Mouse (Mus musculus): ENCODE results near the gene Scn8a.

Gene Scn8a

GRCm38 (mm10) chr15:101069641-101070190 lies 200.1 kb downstream of the Scn8a start:
- no peak for DNase-seq (ENCODE audit: low spot score in 2 of 2)

DNA sequence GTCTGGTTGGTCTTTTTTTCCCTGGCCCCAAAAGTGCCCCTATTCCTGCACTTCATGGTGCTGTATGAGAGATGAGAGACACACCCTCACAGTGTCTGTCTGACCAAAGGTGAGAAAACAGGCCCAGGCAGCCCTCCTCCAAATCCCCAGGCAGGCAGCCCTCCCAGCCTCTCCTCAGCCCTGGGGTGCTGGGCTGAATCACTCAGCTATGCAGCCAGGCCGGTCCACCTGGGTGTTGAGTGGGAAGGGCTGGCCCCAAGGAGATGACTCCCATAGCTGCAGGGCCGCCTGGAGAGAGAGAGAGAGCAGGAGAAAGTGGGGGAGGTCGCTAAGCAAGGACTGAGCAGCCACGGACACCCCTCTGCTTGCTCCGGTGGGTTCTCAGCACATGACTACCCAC lies 201.1 kb downstream of the Scn8a start:
- DNase-seq (ENCODE audit: low spot score in 2 of 2) = peak in 1 of 2 experiments; percentile 74

- no peak for DNase-seq (ENCODE audit: low spot score in 2 of 2)
These were observed 203.1 kb downstream of the Scn8a start for GRCm38 (mm10) chr15:101072736-101073135.

DNA sequence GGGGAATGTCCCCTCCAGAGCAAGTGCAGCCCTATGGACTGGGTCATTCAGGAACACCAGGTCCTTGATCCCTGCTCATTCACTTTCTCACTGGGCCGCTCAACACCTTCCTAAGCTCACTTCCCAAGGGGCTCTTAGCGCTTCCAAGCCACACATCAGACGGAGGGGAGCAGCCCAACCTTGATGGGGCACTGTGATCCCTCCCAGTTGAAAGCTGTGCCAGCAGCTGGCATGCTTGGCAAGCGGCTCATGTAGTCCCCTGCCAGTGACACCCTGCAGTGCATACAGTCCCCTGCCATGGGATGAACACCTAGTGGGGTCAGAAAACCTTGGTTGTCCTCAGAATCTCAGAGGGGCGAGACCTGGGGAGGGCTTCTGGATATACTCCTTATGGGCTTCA lies 204.4 kb downstream of the Scn8a start:
- DNase-seq (ENCODE audit: low spot score in 2 of 2) = no peak

- DNase-seq (ENCODE audit: low spot score in 2 of 2) = no peak
These were observed 205.5 kb downstream of the Scn8a start for GRCm38 (mm10) chr15:101075150-101075549.

DNA sequence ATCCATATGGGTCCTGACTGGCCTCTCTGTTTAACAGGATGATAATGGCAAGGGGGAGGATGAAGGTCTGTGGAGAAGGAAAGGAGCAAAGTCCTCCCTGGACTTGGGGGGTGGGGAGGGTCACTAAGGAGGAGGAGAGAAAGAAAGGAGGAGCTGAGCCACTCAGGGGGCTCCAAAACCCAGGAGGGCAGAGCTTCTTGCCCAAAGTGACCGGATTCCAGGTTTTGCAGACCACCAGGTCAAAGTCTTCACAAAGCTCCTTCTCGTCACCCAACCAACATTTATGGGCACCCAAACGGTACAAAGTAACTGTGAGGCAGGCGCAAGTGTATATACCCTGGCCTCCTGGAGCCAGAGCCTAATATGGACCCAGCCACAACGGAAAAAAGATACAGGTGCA lies 206.0 kb downstream of the Scn8a start:
- no peak for DNase-seq (ENCODE audit: low spot score in 2 of 2)

GRCm38 (mm10) chr15:101076071-101077000 lies 206.7 kb downstream of the Scn8a start:
- no peak for DNase-seq (ENCODE audit: low spot score in 2 of 2)

- DNase-seq (ENCODE audit: low spot score in 2 of 2) = no peak
These were observed 207.5 kb downstream of the Scn8a start for GRCm38 (mm10) chr15:101077001-101077812.

GRCm38 (mm10) chr15:101077813-101078730 lies 208.4 kb downstream of the Scn8a start, which contains the start of gene Fignl2:
Gene Fignl2, minus strand, starts transcription at chr15:101078567.
- DNase-seq (ENCODE audit: low spot score in 2 of 2) = peak in 1 of 2 experiments; percentile 46

- peak; percentile 83 to 87 for DNase-seq (ENCODE audit: low spot score in 2 of 2)
These were observed 209.1 kb downstream of the Scn8a start for GRCm38 (mm10) chr15:101078731-101079156.

DNA sequence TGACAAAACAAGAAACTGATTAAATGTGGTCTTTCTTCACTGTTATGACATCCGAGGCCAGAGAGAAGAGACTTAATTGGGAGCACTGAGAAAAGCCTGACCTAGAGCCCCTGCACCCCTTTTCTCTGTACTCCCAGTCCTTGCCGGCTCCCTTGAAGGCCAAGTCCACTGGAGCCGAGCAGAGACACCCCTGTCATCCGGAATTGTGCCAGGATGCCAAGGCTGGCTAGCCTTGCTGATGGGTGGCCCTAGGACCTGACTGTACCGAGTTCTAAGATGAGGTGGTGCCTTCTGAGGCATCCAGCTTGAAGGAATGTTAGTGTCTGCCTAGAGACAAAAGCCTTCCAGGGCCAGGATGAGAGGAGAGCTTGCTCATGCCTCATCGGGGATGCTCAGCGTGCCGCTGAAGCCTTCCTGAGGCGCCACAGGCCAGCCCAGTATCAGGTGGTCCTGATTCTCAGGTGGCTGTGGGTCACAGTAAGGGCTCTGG lies 210.4 kb downstream of the Scn8a start:
- no peak for DNase-seq (ENCODE audit: low spot score in 2 of 2)

GRCm38 (mm10) chr15:101081035-101081548 lies 211.4 kb downstream of the Scn8a start:
- no peak for DNase-seq (ENCODE audit: low spot score in 2 of 2)

DNA sequence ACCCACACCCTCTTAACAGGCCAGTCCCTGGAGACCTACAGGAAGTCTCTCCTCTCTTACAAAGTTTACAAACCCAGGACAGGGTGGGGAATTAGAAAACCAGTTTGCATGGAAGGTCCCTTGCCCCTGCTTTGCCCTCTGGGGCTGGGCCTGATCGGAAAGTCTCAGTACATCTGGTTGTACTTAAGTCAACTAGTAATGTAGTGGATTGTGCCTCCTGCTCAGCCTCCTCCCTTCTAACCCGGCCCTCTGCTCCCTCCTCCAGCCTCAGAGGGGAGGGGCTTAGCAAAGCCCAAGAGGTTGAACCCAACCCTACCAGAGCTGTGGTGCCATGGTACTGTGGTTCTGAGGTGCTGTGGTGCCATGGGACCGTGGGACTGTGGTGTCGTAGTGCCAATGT lies 212.6 kb downstream of the Scn8a start:
- DNase-seq (ENCODE audit: low spot score in 2 of 2) = no peak

DNA sequence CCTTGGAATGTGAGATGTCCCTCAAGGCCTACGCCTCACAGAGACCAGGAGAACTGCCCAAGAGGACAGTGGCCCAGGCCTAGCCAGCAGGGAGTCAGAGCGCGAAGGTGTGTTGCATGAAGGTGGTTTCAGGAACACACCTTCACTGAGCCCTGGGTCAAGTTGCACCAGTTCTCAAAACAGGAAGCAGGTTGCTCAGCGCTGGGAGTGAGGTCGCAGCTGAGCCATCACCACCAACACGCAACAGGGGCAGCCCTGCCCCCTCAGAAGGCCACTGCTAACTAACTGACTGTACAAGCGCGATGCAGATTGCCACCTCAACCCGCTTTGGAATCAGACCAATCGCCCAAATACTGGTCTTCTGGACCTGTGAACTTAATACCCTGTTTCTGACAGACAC lies 214.8 kb downstream of the Scn8a start:
- no peak for DNase-seq (ENCODE audit: low spot score in 2 of 2)

GRCm38 (mm10) chr15:101086451-101086850 lies 216.8 kb downstream of the Scn8a start:
- DNase-seq (ENCODE audit: low spot score in 2 of 2) = no peak

DNA sequence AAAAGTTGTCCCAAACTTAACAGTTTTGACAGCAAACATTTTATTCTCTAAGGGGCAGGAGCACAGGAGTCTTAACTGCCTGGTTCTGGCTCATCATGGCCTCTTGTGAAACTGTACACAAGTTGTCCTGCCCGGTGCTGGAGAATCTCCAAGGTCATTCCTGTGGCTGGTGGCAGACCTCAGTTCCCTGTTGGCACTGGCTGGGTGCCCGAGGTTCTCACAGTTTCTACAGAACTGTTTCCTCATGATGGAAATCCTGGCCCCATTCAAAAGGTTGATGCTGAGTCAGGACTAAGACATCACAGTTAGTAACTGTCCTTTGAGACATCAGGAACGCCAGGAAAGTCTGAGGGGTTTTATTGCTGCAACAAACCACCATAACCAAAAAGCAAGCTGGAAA lies 217.3 kb downstream of the Scn8a start:
- no peak for DNase-seq (ENCODE audit: low spot score in 2 of 2)

DNA sequence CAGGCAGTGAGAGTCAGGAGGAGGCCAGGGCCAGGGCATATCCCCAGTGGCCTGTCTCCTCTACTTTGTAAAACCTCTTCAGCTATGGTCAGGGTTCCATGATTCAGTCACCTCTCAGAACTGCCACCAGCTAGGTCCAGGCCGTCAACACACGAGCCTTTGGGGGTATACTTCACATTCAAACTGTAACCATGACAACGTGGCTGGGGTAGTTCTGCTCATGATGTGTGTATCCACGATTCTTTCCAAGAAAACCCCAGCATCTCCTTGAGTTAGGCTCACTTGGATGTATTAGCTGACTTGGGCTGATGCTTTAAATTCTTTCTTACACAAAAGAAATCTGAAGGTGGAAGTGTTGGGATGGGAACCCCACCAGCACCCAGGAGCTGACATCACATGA lies 218.6 kb downstream of the Scn8a start:
- no peak for DNase-seq (ENCODE audit: low spot score in 2 of 2)

DNA sequence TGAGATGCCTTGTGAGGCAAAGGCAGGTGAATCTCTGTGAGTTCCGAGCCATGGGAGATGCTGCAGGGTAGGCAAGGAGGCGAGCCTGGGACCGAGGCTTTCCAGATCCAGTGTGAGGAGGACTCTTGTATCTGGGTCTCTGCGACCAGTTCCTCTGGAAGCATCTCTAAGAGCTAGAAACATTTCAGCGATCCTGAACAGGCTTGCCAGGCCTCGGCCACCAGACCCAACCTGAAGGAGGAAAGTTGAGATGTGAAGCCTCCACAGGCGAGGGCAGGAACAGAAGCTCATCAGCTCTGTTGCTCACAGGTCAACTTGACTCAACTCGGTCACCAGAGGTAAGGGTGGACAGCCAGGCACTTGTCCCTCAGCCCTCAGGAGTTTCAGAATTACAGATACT lies 221.9 kb downstream of the Scn8a start:
- DNase-seq (ENCODE audit: low spot score in 2 of 2) = no peak

DNA sequence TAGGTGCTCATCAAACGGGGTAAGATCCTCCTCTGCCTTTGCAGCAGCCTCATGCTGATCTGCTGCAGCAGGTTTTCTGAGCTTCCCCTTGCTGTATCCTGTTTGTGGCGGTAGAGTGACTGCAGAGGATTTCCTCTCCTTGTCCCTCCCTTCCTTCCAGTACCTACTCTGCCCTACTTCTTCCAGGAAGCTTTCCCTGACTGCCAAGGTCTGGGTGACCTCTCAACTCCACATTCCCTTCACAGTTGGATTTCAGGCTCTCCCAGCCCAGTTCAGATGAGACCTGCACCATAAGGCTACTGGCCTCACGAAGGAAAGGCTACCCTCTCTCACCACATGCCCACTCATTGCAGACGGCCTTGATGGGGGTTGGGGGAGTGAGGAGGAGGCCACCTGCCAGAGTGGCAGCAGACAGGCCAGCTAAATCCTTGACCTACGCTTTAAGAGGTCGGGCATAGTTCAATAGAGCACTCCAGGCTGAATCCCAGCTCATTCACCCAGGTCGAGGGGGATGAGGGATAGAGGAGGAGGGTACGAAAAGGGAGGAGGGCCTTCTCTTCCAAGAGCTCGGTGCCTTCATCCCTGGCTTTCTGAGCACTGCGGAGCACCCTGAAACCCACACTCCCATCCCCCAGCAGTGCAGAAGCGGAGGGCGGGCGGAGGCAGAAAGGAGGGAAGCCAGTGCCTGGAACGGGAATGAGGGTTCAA lies 222.6 kb downstream of the Scn8a start:
- DNase-seq (ENCODE audit: low spot score in 2 of 2) = no peak
